Mouse (Mus musculus) embryonic facial prominence, embryonic 13.5 days (tissue): ENCODE measurements at regions not wholly inside any gene's neighbourhood (a gene's known extent, or its start where the extent isn't known, plus 50 kb on each side); places are given as distances from the start of the nearest gene placed in this dataset.
A peak's percentile ranks its signal among the peaks of the same experiment; 100 is the strongest.

ENCODE experiments used
- ATAC-seq: fragments of 200-750 bp; cut with Nextera tagmentation; 2 replicates; pipeline ENCODE4 v1.8.0; 2017; ENCODE audit warnings: low read depth; ENCODE audit not compliant: insufficient number of reproducible peaks, insufficient read depth, low FRiP score, low TSS enrichment
- H3K27ac ChIP-seq: fragments of 300-500 bp; sonication (generic); 2 replicates; pipeline ENCODE4 v1.5.1; 2015; ENCODE audit warnings: moderate library complexity, mild to moderate bottlenecking, inconsistent platforms
- H3K27me3 ChIP-seq: fragments of 300-500 bp; sonication (generic); 2 replicates; pipeline ENCODE4 v1.6.1; 2015; ENCODE audit warnings: mild to moderate bottlenecking, inconsistent platforms
- H3K36me3 ChIP-seq: fragments of 300-500 bp; sonication (generic); 2 replicates; pipeline ENCODE4 v1.6.1; 2015; ENCODE audit warnings: mild to moderate bottlenecking, inconsistent platforms
- H3K4me1 ChIP-seq: fragments of 300-500 bp; sonication (generic); 2 replicates; pipeline ENCODE4 v1.6.1; 2015; ENCODE audit warnings: inconsistent platforms
- H3K4me2 ChIP-seq: fragments of 300-500 bp; sonication (generic); 2 replicates; pipeline ENCODE4 v1.6.1; 2015; ENCODE audit warnings: moderate library complexity, mild to moderate bottlenecking, inconsistent platforms
- H3K4me3 ChIP-seq: fragments of 300-500 bp; sonication (generic); 2 replicates; pipeline ENCODE4 v1.5.1; 2015; ENCODE audit warnings: mild to moderate bottlenecking, inconsistent platforms
- H3K9ac ChIP-seq: fragments of 300-500 bp; sonication (generic); 2 replicates; pipeline ENCODE4 v1.6.1; 2015; ENCODE audit warnings: mild to moderate bottlenecking, inconsistent platforms
- H3K9me3 ChIP-seq: fragments of 300-500 bp; sonication (generic); 2 replicates; pipeline ENCODE4 v1.6.1; 2016; ENCODE audit warnings: inconsistent platforms
- WGBS: fragments of 180-500 bp; shearing (Covaris S2); methylation state at CpG from one replicate; pipeline ENCODE4 v1.1.7; 2015; ENCODE audit warnings: mixed read lengths; 5-methylcytosine and 5-hydroxymethylcytosine counted together

DNA sequence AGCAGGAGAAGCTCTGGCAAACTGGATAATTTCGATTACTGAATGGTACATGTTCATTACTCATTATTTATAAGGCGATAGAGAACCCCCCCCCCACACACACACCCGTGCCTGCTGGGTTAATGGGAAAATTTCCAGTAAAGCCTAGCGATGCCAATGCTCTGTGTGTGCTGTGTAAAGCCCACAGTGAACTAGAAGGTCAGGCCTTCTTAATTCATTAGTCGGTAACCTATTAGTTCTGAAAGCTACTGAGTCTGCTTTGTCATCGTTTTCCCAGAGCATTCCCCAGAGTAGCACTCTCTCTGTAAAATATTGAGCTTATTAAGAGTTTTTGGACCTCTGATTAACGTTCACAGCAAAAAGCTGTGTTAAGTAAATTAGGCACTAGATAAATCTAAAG is 65.7 kb upstream of the Zfp366 start:
- no peak overlapping the region for H3K4me2 ChIP-seq
- H3K9me3 ChIP-seq, result no peaks in the 10 kb centered on the region
- H3K36me3 ChIP-seq, result no peaks in the 10 kb centered on the region
- 0 out of 2 replicates have a peak, but pooled peaks cover 3% of the 10 kb centered on the region for H3K4me1 ChIP-seq
- ATAC-seq, result no peak
- 74% methylated on average over 7 of the region's 7 CpGs for WGBS
- no peak overlapping the region for H3K27ac ChIP-seq
- no peak overlapping the region for H3K4me3 ChIP-seq
- H3K27me3 ChIP-seq, result no peaks in the 10 kb centered on the region
- H3K9ac ChIP-seq, result no peak overlapping the region

- no peak overlapping the region for H3K4me2 ChIP-seq
Measured at GRCm38 (mm10) chr13:99115541-99115940, 69.1 kb upstream of the Zfp366 start.

DNA sequence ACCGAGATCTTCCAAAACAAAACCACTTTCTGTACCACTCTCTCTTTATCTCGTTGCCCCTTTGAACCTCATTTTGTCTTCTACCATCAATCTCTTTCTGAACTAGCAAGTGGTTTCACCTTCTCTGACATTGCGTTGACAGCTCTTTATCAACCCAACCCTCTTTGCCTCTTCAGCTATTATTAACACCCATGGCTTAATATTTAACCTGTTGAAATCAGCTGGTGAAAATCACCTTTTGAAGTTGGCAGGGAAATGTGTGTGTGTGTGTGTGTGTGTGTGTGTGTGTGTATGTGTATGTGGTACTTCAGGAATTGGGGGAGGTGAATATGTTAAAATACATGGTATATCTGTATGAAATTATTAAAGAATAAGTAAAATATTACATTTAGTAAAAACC is 70.1 kb upstream of the Zfp366 start:
- Histone ChIP-seq H3K27me3 (no peaks in the 10 kb centered on the region), H3K9ac (no peak overlapping the region), H3K4me3 (no peak overlapping the region), H3K4me2 (no peak overlapping the region), H3K36me3 (no peaks in the 10 kb centered on the region), H3K27ac (no peak overlapping the region), H3K9me3 (no peaks in the 10 kb centered on the region), H3K4me1 (no peaks in the 10 kb centered on the region)
- WGBS, result 86% methylated on average over 3 of the region's 3 CpGs
- no peak for ATAC-seq

More at GRCm38 (mm10) chr13:99115541-99115940, 69.1 kb upstream of the Zfp366 start:
- H3K9ac ChIP-seq, result no peak overlapping the region
- H3K4me3 ChIP-seq, result no peak overlapping the region
- no peaks in the 10 kb centered on the region for H3K9me3 ChIP-seq
- ATAC-seq, result no peak
- no peaks in the 10 kb centered on the region for H3K36me3 ChIP-seq
- H3K27ac ChIP-seq, result no peak overlapping the region
- no peaks in the 10 kb centered on the region for H3K27me3 ChIP-seq
- WGBS, result 83% methylated on average over 7 of the region's 7 CpGs
- H3K4me1 ChIP-seq, result no peaks in the 10 kb centered on the region

- WGBS, result 69% methylated on average over 1 of the region's 1 CpGs
- Histone ChIP-seq H3K27ac (no peak overlapping the region), H3K9ac (no peak overlapping the region), H3K27me3 (no peaks in the 10 kb centered on the region), H3K9me3 (no peaks in the 10 kb centered on the region), H3K36me3 (no peaks in the 10 kb centered on the region), H3K4me2 (no peak overlapping the region), H3K4me3 (no peak overlapping the region), H3K4me1 (no peaks in the 10 kb centered on the region)
- ATAC-seq, result no peak
Measured at GRCm38 (mm10) chr13:99111736-99112386, 72.8 kb upstream of the Zfp366 start.

DNA sequence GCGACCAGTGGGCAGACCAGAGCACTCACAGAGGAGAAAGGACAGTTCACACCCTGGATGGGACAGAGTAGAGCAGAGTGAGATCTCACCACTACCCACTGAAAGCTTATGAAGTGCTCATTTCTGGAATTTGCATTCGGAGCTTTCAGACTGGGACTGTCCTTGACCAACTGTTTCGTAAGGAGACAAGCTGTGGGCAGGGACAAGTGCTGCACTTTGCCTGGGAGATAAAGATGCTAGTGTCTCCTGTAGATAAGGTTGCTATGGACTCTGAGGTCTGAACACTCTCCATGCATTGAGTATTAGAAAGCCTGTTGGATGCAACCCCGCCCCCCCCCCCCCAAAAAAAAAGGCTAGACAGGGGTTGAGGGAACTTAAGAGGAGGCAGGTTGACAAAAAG is 76.6 kb upstream of the Zfp366 start:
- no peaks in the 10 kb centered on the region for H3K27me3 ChIP-seq
- H3K27ac ChIP-seq, result no peak overlapping the region
- H3K4me3 ChIP-seq, result no peak overlapping the region
- no peak overlapping the region for H3K4me2 ChIP-seq
- H3K36me3 ChIP-seq, result no peaks in the 10 kb centered on the region
- WGBS, result 82% methylated on average over 4 of the region's 4 CpGs
- no peaks in the 10 kb centered on the region for H3K4me1 ChIP-seq
- no peak overlapping the region for H3K9ac ChIP-seq
- no peaks in the 10 kb centered on the region for H3K9me3 ChIP-seq
- ATAC-seq, result no peak

DNA sequence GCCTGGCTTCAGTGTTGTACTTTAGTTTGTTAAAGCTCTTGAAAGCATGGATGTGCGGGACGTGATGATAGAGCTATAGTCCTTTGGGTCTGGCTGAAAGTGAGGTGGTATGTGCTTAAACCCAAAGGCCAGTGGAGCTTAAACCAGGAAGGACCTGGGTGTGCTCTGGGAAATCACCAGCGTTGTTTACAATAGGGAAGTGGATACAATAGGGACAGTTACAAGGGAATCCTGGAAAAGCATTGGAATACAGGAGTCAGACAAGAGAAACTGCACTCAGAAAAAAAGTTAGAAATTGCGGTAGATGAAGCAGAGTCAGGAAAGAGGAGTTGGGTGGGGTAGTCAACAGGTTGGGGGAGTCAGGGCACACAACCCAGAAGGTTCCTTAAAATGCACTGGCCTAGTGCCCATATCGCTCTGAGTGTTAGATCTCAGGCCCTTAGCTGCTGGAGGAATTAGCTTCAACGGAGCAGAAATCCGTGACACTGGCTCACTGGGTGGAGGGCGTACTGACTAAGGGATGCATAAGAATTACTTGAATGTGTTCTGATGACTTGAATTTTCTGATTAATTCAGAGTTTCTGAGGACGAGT is 82.4 kb upstream of the Zfp366 start:
- Histone ChIP-seq H3K27me3 (no peaks in the 10 kb centered on the region), H3K36me3 (no peaks in the 10 kb centered on the region), H3K27ac (no peak overlapping the region), H3K4me3 (no peak overlapping the region), H3K4me2 (no peak overlapping the region), H3K9ac (no peak overlapping the region), H3K4me1 (peaks cover 13% of the 10 kb centered on the region), H3K9me3 (no peaks in the 10 kb centered on the region)
- 90% methylated on average over 9 of the region's 9 CpGs for WGBS
- ATAC-seq, result no peak

DNA sequence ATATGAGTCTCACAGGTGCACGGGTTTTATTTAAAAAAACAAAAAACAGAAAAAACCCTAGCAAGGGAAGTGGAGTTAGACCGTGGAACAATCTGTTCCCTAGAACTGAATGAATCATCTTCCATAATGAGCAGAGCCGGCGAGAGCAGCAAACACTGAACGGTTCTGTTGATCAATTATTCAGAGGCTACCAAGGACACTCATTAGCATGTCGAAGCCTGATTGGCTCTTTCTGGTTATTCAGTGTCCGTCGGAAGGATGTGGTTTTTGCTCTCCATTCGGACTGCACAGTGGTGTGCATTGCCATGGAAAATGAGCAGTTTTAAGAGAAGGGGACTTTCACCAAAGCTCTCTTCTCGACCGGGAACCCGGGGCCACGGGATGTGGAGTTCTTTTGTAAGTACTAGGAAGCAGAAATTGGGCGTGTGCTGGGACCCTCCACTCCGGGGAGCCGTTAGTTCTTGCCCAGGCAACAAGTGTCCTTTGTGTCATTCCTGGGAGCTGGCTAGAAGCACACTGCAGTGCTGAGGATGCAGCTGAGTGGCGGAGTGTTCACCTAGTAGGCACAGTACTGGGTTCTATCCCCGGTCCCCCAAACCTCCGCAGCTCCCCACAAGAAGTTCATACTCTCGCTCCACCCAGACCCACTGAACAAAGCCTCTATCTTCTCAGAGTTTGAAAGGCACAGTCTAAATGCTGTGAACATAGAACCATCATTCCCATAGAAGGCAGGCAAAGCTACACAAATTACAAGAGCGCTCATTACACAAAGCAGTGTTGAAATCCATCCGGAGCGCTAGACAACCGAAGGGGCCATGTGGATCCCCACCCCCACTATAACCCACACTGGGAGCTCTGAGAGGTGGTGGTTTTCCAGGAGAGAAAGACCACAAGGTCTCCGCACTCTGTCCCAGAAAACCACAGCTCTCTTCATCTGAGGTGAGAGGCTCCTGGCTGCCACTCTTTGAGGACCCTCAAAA is 83.9 kb upstream of the Zfp366 start:
- peaks cover 13% of the 10 kb centered on the region for H3K4me1 ChIP-seq
- ATAC-seq, result no peak
- 0 out of 2 replicates have a peak overlapping the region, but pooled peaks have one; percentile 32 for H3K9ac ChIP-seq
- H3K9me3 ChIP-seq, result no peaks in the 10 kb centered on the region
- 52% methylated on average over 25 of the region's 25 CpGs for WGBS
- H3K4me3 ChIP-seq, result no peak overlapping the region
- peak overlapping the region; percentile 39 for H3K4me2 ChIP-seq
- H3K36me3 ChIP-seq, result no peaks in the 10 kb centered on the region
- H3K27ac ChIP-seq, result no peak overlapping the region; the same call in 1 of the 2 replicates
- no peaks in the 10 kb centered on the region for H3K27me3 ChIP-seq

GRCm38 (mm10) chr13:99099794-99100429 is 84.7 kb upstream of the Zfp366 start:
- Histone ChIP-seq H3K9ac (no peak overlapping the region), H3K4me2 (peak overlapping the region; percentile 39), H3K9me3 (no peaks in the 10 kb centered on the region), H3K27ac (peak overlapping the region; percentile 33; the same call in 1 of the 2 replicates), H3K36me3 (no peaks in the 10 kb centered on the region), H3K27me3 (no peaks in the 10 kb centered on the region), H3K4me3 (no peak overlapping the region), H3K4me1 (peaks cover 13% of the 10 kb centered on the region)
- ATAC-seq, result no peak
- 61% methylated on average over 6 of the region's 6 CpGs for WGBS

DNA sequence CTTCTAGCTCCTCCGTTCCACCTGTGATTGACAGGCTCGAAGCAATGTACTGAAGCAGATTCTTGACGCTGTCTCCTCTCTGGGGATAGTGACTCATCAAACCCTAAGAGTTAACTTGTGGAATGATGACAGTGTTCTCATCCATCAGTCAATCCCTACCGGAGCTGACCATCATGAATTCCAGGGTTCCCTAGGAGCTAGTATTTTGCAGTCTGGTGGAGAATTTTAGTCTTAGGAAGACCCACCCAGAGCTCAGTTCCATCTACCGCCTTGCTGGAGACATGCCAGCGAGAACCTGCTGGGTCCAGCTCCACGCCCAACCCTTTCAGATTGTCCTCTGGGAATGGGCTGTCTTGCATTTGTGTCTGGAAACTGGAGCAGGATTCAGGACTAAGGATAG is 85.4 kb upstream of the Zfp366 start:
- 84% methylated on average over 7 of the region's 7 CpGs for WGBS
- no peaks in the 10 kb centered on the region for H3K27me3 ChIP-seq
- peaks cover 13% of the 10 kb centered on the region for H3K4me1 ChIP-seq
- no peak for ATAC-seq
- no peak overlapping the region for H3K4me2 ChIP-seq
- no peaks in the 10 kb centered on the region for H3K36me3 ChIP-seq
- no peak overlapping the region for H3K9ac ChIP-seq
- H3K4me3 ChIP-seq, result no peak overlapping the region
- H3K27ac ChIP-seq, result no peak overlapping the region
- no peaks in the 10 kb centered on the region for H3K9me3 ChIP-seq

DNA sequence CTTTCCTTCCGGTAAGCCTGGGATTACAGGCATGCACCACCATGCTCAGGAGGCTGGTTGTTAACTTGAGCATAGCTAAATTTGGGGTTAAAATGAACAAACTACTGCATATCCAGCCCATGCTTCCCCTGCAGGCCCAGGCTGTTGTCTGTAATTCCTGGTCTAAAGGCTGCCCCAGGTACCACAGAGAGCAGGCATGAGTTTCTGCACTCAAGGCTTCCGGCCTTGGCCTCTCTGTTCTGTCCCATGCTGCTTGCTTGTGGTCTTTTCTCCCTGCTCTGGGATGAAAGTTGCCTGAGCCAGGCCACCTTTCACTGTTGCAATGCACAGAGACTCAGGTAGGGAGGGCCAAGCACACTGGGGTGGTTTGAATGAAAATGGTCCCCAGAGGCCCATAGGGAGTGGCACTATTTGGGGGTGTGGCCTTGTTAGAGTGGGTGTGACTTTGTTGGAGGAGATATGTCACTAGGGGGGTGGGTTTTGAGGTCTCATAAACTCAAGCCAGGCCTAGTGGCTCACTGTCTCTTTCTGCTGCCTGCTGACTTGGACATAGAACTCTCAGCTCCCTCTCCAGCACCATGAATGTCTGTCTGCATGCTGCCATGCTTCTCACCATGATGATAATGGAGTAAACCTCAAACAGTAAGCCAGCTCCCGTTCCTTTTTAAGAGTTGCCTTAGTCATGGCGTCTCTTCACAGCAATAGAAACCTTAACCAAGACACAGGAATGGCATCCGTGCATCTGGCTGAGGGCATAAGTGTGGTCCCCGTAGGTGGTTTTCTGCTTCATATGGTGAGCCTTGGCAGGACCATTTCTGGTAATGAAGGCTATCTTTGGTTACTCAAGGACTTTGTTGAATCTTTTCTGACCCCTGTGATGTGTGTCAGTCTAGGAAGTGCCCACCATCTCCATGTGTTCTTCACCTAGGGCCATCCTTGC is 86.7 kb upstream of the Zfp366 start:
- no peak overlapping the region for H3K4me2 ChIP-seq
- H3K4me1 ChIP-seq, result peaks cover 22% of the 10 kb centered on the region
- H3K9me3 ChIP-seq, result no peaks in the 10 kb centered on the region
- H3K9ac ChIP-seq, result no peak overlapping the region
- H3K27ac ChIP-seq, result no peak overlapping the region
- ATAC-seq, result no peak
- no peaks in the 10 kb centered on the region for H3K27me3 ChIP-seq
- H3K36me3 ChIP-seq, result no peaks in the 10 kb centered on the region
- no peak overlapping the region for H3K4me3 ChIP-seq
- 91% methylated on average over 6 of the region's 6 CpGs for WGBS
